Mouse (Mus musculus) ES-E14 (cell line): ENCODE data around the gene Steap3. TPM values are rescaled to one million over a fixed set of nuclear protein-coding genes. Genes with fewer than 3 reads are reported as not detected.

ENCODE experiments used
- DNase-seq: peaks from one replicate; pipeline ENCODE4 v3.0.0-alpha.2; 2013; ENCODE audit warnings: low read depth, low spot score
- H3K27ac ChIP-seq: 2 replicates; pipeline ENCODE4 v1.5.1; 2012; ENCODE audit warnings: low read depth, mild to moderate bottlenecking, low read length, moderate library complexity, mixed read lengths; ENCODE audit not compliant: poor library complexity, insufficient read depth, severe bottlenecking
- H3K36me3 ChIP-seq: 2 replicates; pipeline ENCODE4 v1.6.1; 2012; ENCODE audit warnings: mild to moderate bottlenecking, low read length, moderate library complexity, mixed read lengths; ENCODE audit not compliant: control insufficient read depth, poor library complexity, insufficient read depth, severe bottlenecking
- H3K4me1 ChIP-seq, 2 experiments: fragments of 150-350 bp in 1 of 2; sonication (generic) in 1 of 2; 2 replicates each; pipeline ENCODE4 v1.6.1; 2012; ENCODE audit warnings: low read length in 2 of 2, mild to moderate bottlenecking in 1 of 2, mixed read lengths in 1 of 2; ENCODE audit not compliant: control insufficient read depth in 2 of 2, insufficient read depth in 2 of 2, poor library complexity in 1 of 2
- H3K4me3 ChIP-seq, 2 experiments: fragments of 150-350 bp in 1 of 2; sonication (generic) in 1 of 2; 2 replicates each; pipeline ENCODE4 v1.5.1; 2012; ENCODE audit warnings: low read length in 2 of 2, low read depth in 1 of 2, mild to moderate bottlenecking in 1 of 2, mixed read lengths in 1 of 2; ENCODE audit not compliant: insufficient read depth in 1 of 2, poor library complexity in 1 of 2, severe bottlenecking in 1 of 2
- H3K9ac ChIP-seq: 2 replicates; pipeline ENCODE4 v1.6.1; 2012; ENCODE audit warnings: low read depth, mild to moderate bottlenecking, low read length, mixed read lengths; ENCODE audit not compliant: poor library complexity, insufficient read depth, severe bottlenecking
- H3K9me3 ChIP-seq: fragments of 150-350 bp; sonication (generic); 2 replicates; pipeline ENCODE4 v1.6.1; 2012; ENCODE audit warnings: low read depth, mild to moderate bottlenecking, low read length; ENCODE audit not compliant: control insufficient read depth, insufficient read depth
- CHD2 ChIP-seq: IDR thresholded peaks from 2 replicates; pipeline ENCODE4 v1.6.1; 2014; ENCODE audit warnings: mild to moderate bottlenecking, low read depth, low read length, inconsistent platforms
- HCFC1 ChIP-seq: IDR thresholded peaks from 2 replicates; pipeline ENCODE4 v1.6.1; 2012; ENCODE audit warnings: low read length, inconsistent platforms, borderline replicate concordance; ENCODE audit not compliant: insufficient read depth
- MAFK ChIP-seq: IDR thresholded peaks from 2 replicates; pipeline ENCODE4 v1.6.1; 2014; ENCODE audit warnings: mild to moderate bottlenecking, low read depth, low read length, inconsistent platforms; ENCODE audit not compliant: insufficient read depth
- ZC3H11A ChIP-seq: IDR thresholded peaks from 2 replicates; pipeline ENCODE4 v1.6.1; 2012; ENCODE audit warnings: low read depth, mild to moderate bottlenecking, inconsistent platforms, low read length, borderline replicate concordance
- ZNF384 ChIP-seq: IDR thresholded peaks from 2 replicates; pipeline ENCODE4 v1.6.1; 2012; ENCODE audit warnings: low read depth, low read length, inconsistent platforms
- in situ Hi-C, 2 experiments: fragments of 600-800 bp; cut with MboI; formaldehyde crosslinking; loops; one replicate each; pipeline ENCODE4 v1.15.1; 2025; ENCODE audit warnings: low sequenced_read_pairs in 2 of 2, inconsistent platforms in 1 of 2; ENCODE audit not compliant: unreplicated experiment in 2 of 2
- total RNA-seq: library from RNA; depleted of rRNA; stranded (reverse); fragments of 300-350 nt; gene quantifications from 2 replicates; pipeline ENCODE4 v1.2.3, GENCODE M21; 2012

Gene Steap3
- total RNA-seq, 1 experiment, result 75.9 TPM

- Histone ChIP-seq H3K9me3 (no peaks in the 10 kb centered on the region), H3K36me3 (peaks cover 11% of the 10 kb centered on the region), H3K9ac (no peak overlapping the region), H3K4me3 (no peak overlapping the region), H3K27ac (no peak overlapping the region), H3K4me1 (no peaks in the 10 kb centered on the region)
- in situ Hi-C loops, result no loop called here
- no peak for TF ChIP-seq ZNF384
- TF ChIP-seq ZC3H11A, result no peak
- no peak for TF ChIP-seq CHD2
- TF ChIP-seq HCFC1, result no peak
- no peak for TF ChIP-seq MAFK
- DNase-seq, result no peak
Observed at GRCm38 (mm10) chr1:120236424-120236823, 36.1 kb downstream of the Steap3 start.

DNA sequence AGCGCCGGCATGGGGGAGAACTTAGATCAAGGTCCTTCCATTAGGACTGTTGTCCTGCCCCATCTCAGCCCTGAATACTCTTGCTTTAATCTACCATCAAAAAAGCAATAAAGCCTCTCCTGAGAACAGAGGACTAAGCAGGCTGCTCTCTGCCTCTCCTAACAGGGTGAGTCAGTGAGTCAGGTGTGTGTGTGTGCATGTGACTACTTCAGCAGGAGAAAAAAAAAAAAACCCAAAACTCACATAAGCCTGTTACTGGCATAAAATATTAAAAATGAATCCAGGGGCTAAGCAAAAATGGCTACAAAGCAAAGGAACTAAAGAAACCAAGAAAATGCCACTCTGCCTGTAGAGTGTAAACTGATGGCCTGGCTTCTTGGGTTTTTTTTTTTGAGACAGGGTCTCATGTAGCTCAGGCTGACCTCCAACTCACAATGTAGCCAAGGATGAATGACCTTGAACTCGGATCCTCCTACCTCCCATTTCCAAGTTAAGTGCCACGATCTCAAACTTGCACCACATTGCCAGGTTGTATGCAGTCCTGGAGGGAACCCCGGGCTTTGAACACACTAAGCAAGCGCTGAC, 36.8 kb downstream of the Steap3 start:
- Histone ChIP-seq H3K4me1 (no peaks in the 10 kb centered on the region), H3K9ac (no peak overlapping the region), H3K27ac (no peak overlapping the region), H3K36me3 (peaks cover 11% of the 10 kb centered on the region), H3K4me3 (no peak overlapping the region), H3K9me3 (no peaks in the 10 kb centered on the region)
- TF ChIP-seq ZNF384 (peak; percentile 74; the same call in 1 of the 2 replicates), ZC3H11A (no peak), CHD2 (no peak), HCFC1 (no peak)
- DNase-seq, result no peak
- in situ Hi-C loops, result no loop called here

DNA sequence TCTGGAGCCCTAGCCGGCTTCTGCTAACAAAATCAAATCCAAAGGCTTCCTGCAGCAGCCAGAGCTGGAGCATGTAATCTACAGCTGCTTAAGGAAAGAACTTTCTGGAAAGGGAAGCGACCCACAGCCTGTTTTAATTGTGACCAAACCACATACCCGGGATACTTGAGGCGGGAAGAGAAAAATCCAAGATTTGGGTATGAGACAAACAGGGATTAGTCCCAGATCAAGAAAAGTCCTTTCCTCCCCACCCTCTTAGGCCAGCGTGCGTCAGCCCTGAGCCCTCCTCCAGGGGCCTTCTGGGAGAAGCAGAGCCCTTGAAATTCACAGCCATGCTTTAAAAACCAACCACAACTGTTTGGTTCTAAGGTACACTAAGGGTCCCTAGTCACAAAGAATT, 40.3 kb downstream of the Steap3 start:
- Histone ChIP-seq H3K27ac (no peak overlapping the region), H3K4me3 (no peak overlapping the region), H3K9ac (no peak overlapping the region), H3K9me3 (no peaks in the 10 kb centered on the region), H3K36me3 (peaks cover 8% of the 10 kb centered on the region), H3K4me1 (no peaks in the 10 kb centered on the region)
- DNase-seq, result no peak
- TF ChIP-seq CHD2 (no peak), MAFK (no peak), HCFC1 (no peak), ZC3H11A (no peak)
- in situ Hi-C loops, result no loop called here

GRCm38 (mm10) chr1:120231334-120231733, 41.2 kb downstream of the Steap3 start:
- DNase-seq, result no peak
- in situ Hi-C loops, result no loop called here
- H3K27ac ChIP-seq, result no peak overlapping the region
- no peak for TF ChIP-seq ZNF384
- TF ChIP-seq CHD2, result no peak
- no peak for TF ChIP-seq ZC3H11A
- TF ChIP-seq HCFC1, result no peak
- no peak for TF ChIP-seq MAFK
- H3K9ac ChIP-seq, result no peak overlapping the region
- H3K36me3 ChIP-seq, result peaks cover 8% of the 10 kb centered on the region
- no peaks in the 10 kb centered on the region for H3K9me3 ChIP-seq
- no peak overlapping the region for H3K4me3 ChIP-seq
- H3K4me1 ChIP-seq, result no peaks in the 10 kb centered on the region
